In the genomic region with DNA sequence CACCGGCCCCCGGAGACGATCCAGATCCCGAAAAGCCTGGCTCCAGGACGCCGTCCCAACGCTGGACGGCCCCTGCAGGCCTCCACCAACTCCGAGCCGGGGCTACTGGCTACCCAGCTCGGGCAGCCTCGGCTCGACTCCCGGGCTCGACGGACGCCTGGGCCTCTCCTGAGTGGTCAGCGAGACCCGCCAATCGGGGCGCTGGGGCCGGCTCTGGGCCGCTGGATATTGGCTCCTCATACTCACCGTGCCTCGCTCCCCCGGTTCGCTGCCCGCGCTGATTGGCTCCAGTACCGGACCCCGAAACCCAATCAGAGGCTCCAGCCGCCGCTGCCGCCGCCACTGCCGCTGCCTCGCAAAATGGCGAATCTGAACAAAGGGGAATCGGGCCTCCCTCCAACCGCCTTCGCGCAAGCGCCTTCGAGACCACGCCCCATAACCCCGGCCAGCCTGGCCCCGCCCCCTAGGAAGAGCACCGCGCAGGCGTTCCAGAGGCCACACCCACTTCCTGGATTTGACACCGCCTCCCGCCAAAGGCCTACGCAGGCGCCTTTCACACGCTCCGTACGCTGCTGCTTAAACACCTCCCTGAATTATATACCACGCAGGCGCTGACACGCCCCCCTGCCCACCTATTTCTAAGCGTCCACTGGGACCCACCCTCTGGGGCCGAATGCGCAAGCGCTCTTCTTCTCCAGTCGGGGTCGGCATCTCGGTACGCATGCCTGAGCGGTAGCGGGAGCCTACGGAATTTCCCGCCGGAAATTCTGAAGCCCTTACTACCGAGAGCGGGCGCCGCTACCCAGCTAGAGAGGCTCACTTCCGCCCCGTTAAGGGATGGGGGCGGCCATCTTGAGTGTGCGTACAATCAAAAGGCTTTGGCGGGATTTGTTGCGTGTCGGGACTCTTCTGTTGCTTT, we compare ENCODE assay signal across 8 mouse cellular contexts. TPM values are rescaled to one million over a fixed set of nuclear protein-coding genes. Genes with fewer than 3 reads are reported as not detected.
A peak's percentile ranks its signal among the peaks of the same experiment; 100 is the strongest.
DNase-seq lines count a peak whose midpoint lies in the region; ATAC-seq and TF ChIP-seq lines count a peak whose summit lies in the region.

Gene Nfya, minus strand, starts transcription at position 527 of the 919 bp plus-strand sequence.
Gene Oard1, plus strand, starts transcription at position 635 of the 919 bp plus-strand sequence.

- TF ChIP-seq POLR2A in ES-Bruce4 (IDR thresholded peaks at IDR 0.05; ENCODE audit: insufficient read depth, low read length): no peak

- no peak for TF ChIP-seq EP300 in ES-Bruce4 (IDR thresholded peaks at IDR 0.05; ENCODE audit: insufficient read depth, low read depth, low read length)
- peak; percentile 51 for TF ChIP-seq EP300 in liver, postnatal 0 days (IDR thresholded peaks at IDR 0.05; ENCODE audit: low read depth)

- WGBS in forebrain, embryonic 13.5 days: under 1% methylated on average over 84 of the region's 84 CpGs
- WGBS in large intestine, adult 2 months: under 1% methylated on average over 84 of the region's 84 CpGs
- under 1% methylated on average over 77 of the region's 84 CpGs for WGBS in liver, postnatal 0 days (ENCODE audit: insufficient replicate concordance)
- 0% methylated on average over 81 of the region's 84 CpGs for whole genome bisulfite sequencing in neural tube, embryonic 14.5 days

- intact Hi-C loops in heart, postnatal 10 days (cut with DNase I): no loop called here

- H3K36me3 ChIP-seq in ES-Bruce4 (ENCODE audit: control insufficient read depth, insufficient read depth, low read length, poor library complexity, severe bottlenecking): peaks cover 24% of the 10 kb centered on the region
- H3K36me3 ChIP-seq in forebrain, embryonic 13.5 days (ENCODE audit: poor library complexity, severe bottlenecking): peaks cover 20% of the 10 kb centered on the region
- H3K36me3 ChIP-seq in liver, postnatal 0 days (replicated peaks; ENCODE audit: insufficient read depth, low read length): peaks cover 26% of the 10 kb centered on the region
- H3K36me3 ChIP-seq in neural tube, embryonic 14.5 days (ENCODE audit: control insufficient read depth, insufficient read depth, low read length): no peaks in the 10 kb centered on the region

- no peak for TF ChIP-seq CTCF in ES-Bruce4 (IDR thresholded peaks at IDR 0.05; ENCODE audit: low read depth, low read length)
- TF ChIP-seq CTCF in liver, postnatal 0 days (IDR thresholded peaks at IDR 0.05; ENCODE audit: low read depth): no peak

- no peaks in the 10 kb centered on the region for H3K27me3 ChIP-seq in ES-Bruce4 (ENCODE audit: control insufficient read depth, insufficient read depth, low read length, poor library complexity, severe bottlenecking)
- H3K27me3 ChIP-seq in forebrain, embryonic 13.5 days: no peaks in the 10 kb centered on the region
- no peaks in the 10 kb centered on the region for H3K27me3 ChIP-seq in liver, postnatal 0 days (ENCODE audit: insufficient read depth, low read length)
- H3K27me3 ChIP-seq in neural tube, embryonic 14.5 days (ENCODE audit: control insufficient read depth, insufficient read depth, low read length): no peaks in the 10 kb centered on the region

- peak within 1 kb of the TSS; percentile 95 for H3K27ac ChIP-seq in ES-Bruce4 (ENCODE audit: insufficient read depth, low read length)
- H3K27ac ChIP-seq in forebrain, embryonic 13.5 days: peak within 1 kb of the TSS; percentile 100
- peak within 1 kb of the TSS; percentile 100 for H3K27ac ChIP-seq in liver, postnatal 0 days (ENCODE audit: low read depth)
- H3K27ac ChIP-seq in neural tube, embryonic 14.5 days (ENCODE audit: low read depth, low read length): peak within 1 kb of the TSS; percentile 99

- peak within 1 kb of the TSS; percentile 72 for H3K4me2 ChIP-seq in forebrain, embryonic 13.5 days
- H3K4me2 ChIP-seq in liver, postnatal 0 days (ENCODE audit: low read depth, low read length): peak within 1 kb of the TSS; percentile 87
- H3K4me2 ChIP-seq in neural tube, embryonic 14.5 days (ENCODE audit: low read depth, low read length): peak within 1 kb of the TSS; percentile 93

- no peaks in the 10 kb centered on the region for H3K9me3 ChIP-seq in ES-Bruce4 (replicated peaks; ENCODE audit: control insufficient read depth, insufficient read depth, low read length, poor library complexity, severe bottlenecking)
- H3K9me3 ChIP-seq in forebrain, embryonic 13.5 days (replicated peaks): no peaks in the 10 kb centered on the region
- H3K9me3 ChIP-seq in liver, postnatal 0 days (ENCODE audit: low read length): no peaks in the 10 kb centered on the region
- H3K9me3 ChIP-seq in neural tube, embryonic 14.5 days (ENCODE audit: control insufficient read depth, low read length): no peaks in the 10 kb centered on the region

- H3K4me3 ChIP-seq in ES-Bruce4 (ENCODE audit: low read depth, low read length): peak within 1 kb of the TSS; percentile 98
- H3K4me3 ChIP-seq in forebrain, embryonic 13.5 days: peak within 1 kb of the TSS; percentile 83
- peak within 1 kb of the TSS; percentile 94 for H3K4me3 ChIP-seq in liver, postnatal 0 days (ENCODE audit: low read depth, low read length)
- peak within 1 kb of the TSS; percentile 82 for H3K4me3 ChIP-seq in neural tube, embryonic 14.5 days (ENCODE audit: low read depth, low read length)

- peak; percentile 90 for ATAC-seq in cerebellum, adult (ENCODE audit: insufficient number of reproducible peaks, low FRiP score, low TSS enrichment)
- peak; percentile 97 for ATAC-seq in forebrain, embryonic 13.5 days
- ATAC-seq in liver, postnatal 0 days: peak; percentile 88
- peak; percentile 96 for ATAC-seq in neural tube, embryonic 14.5 days (ENCODE audit: low read depth)

- H3K9ac ChIP-seq in ES-Bruce4 (ENCODE audit: low read depth, poor library complexity, severe bottlenecking): peak within 1 kb of the TSS; percentile 98
- peak within 1 kb of the TSS; percentile 99 for H3K9ac ChIP-seq in forebrain, embryonic 13.5 days
- H3K9ac ChIP-seq in liver, postnatal 0 days (replicated peaks): peak within 1 kb of the TSS; percentile 99
- peak within 1 kb of the TSS; percentile 98 for H3K9ac ChIP-seq in neural tube, embryonic 14.5 days (replicated peaks; ENCODE audit: low read depth, low read length)

- peaks cover 2% of the 10 kb centered on the region for H3K4me1 ChIP-seq in ES-Bruce4 (ENCODE audit: control insufficient read depth, insufficient read depth, low read length)
- peaks cover 38% of the 10 kb centered on the region for H3K4me1 ChIP-seq in forebrain, embryonic 13.5 days
- peaks cover 34% of the 10 kb centered on the region for H3K4me1 ChIP-seq in liver, postnatal 0 days (ENCODE audit: insufficient read depth)
- H3K4me1 ChIP-seq in neural tube, embryonic 14.5 days (ENCODE audit: control insufficient read depth, insufficient read depth, low read length): peaks cover 20% of the 10 kb centered on the region

- peak; percentile 100 for DNase-seq in heart, postnatal 10 days
- DNase-seq in large intestine, adult 2 months (ENCODE audit: low read depth, low spot score): peak; percentile 95
- peak; percentile 100 for DNase-seq in liver, postnatal 0 days
- DNase-seq in testis, postnatal 10 days (ENCODE audit: low spot score): peak; percentile 100

RNA-seq across cellular contexts. Expression of gene Nfya, which starts in this region (rescaled TPM):
- polyA plus RNA-seq in ES-Bruce4 (2011; ENCODE audit: insufficient read depth, insufficient read length, low read depth, missing spikeins): 47.2 and 60.1 TPM in 2 replicates
- 14.8 and 17.8 TPM in 2 replicates for polyA plus RNA-seq in forebrain, embryonic 13.5 days (2015; fragmentation: Nextera tagmentation; extraction: Ambion mirVana)
- 10 to 100 TPM; 22.0 to 29.9 TPM for total RNA-seq in heart, postnatal 10 days (2021)
- 33.4 and 61.7 TPM in 2 replicates for polyA plus RNA-seq in large intestine, adult 2 months (2012; rRNA removed)
- polyA plus RNA-seq in liver, postnatal 0 days (2015; fragmentation: Nextera tagmentation; extraction: Ambion mirVana): 3.2 and 3.7 TPM in 2 replicates
- polyA plus RNA-seq in neural tube, embryonic 14.5 days (2014; fragmentation: Nextera tagmentation; extraction: Ambion mirVana): 16.2 and 16.3 TPM in 2 replicates

RNA-seq across cellular contexts. Expression of gene Oard1, which starts in this region (rescaled TPM):
- 76.1 and 87.3 TPM in 2 replicates for polyA plus RNA-seq in ES-Bruce4 (2011; ENCODE audit: insufficient read depth, insufficient read length, low read depth, missing spikeins)
- polyA plus RNA-seq in forebrain, embryonic 13.5 days (2015; fragmentation: Nextera tagmentation; extraction: Ambion mirVana): 74.4 and 85.8 TPM in 2 replicates
- 10 to 100 TPM; 11.5 to 16.4 TPM for total RNA-seq in heart, postnatal 10 days (2021)
- 13.4 and 15.1 TPM in 2 replicates for polyA plus RNA-seq in large intestine, adult 2 months (2012; rRNA removed)
- 29.7 and 30.1 TPM in 2 replicates for polyA plus RNA-seq in liver, postnatal 0 days (2015; fragmentation: Nextera tagmentation; extraction: Ambion mirVana)
- polyA plus RNA-seq in neural tube, embryonic 14.5 days (2014; fragmentation: Nextera tagmentation; extraction: Ambion mirVana): 35.7 and 37.8 TPM in 2 replicates

Comparison
In these comparisons a context has a peak if more than half of its experiments do, and no peak if none do; other contexts are left out.
1. Peak in every context shown above with its lines: DNase-seq, ATAC-seq, H3K4me3 ChIP-seq and H3K27ac ChIP-seq.